Mouse (Mus musculus): ENCODE measurements around the gene Dgki.

Gene Dgki

DNA sequence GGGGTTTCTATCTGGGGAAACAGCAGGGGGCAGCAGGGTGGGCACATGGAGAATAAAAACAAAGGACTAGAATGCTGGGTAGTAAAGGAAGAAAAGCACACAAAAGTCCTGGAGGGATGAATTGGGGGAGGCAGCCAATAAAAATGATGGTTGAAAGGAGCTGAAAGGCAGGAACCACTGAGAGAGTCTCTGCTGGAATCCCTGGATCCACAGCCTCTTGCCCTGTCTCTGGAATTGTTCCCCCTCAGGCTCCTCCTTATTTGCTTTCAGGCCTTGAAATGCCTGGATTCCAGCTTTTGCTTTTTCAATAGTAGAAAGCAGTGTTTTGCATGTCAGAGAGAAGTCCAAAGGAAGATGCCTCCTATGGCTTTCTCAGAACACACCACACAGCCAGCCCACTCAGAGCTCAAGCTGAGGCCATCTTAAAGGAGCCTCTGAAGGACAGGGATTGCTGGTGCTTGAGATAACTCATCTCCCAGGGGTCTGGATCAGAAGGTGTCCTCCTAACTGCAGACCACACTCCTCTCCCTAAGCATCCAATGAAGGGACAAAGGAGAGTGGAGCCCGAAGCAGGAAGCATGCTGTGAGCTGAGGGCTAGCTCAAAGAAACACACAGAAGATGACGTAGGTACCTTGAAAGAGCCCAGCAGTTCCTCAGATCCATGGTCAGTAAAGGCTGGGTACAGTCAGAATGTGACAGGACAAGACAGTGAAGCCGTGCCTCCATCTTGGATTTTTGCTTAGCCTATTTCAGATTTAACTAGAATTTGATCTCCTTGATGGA lies 441.5 kb downstream of the Dgki start:
- DNase-seq (ENCODE audit: low read depth, low spot score) = peak; percentile 31

DNA sequence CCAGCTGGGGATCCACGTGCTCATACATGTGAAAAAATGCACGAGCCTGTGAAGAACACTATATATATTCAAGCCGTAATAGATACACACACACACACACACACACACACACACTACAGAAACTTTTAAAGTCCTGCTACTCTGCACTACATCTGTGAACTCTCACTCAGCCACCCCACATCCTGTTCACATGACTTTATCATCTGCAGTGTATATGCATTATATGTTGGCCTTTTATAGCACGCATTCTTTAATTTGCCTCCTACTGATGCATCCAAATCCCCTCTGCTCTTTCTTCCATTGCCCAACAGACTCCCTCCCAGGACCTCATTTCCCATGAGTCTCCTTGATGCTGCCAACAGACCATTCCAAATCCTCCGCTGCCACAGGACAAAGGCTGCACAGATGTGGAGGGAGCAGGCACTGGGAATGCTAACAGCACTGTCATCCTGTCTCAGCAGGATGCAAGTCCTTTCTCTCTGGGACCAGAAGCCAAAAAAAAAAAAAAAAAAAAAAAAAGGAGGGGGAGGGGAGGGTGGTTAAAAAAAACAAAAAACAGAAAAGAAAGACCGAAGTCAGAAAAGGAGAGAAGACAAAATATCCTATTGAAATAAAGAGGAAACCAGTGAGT lies 442.2 kb downstream of the Dgki start:
- peak; percentile 72 for DNase-seq (ENCODE audit: low read depth, low spot score)

DNA sequence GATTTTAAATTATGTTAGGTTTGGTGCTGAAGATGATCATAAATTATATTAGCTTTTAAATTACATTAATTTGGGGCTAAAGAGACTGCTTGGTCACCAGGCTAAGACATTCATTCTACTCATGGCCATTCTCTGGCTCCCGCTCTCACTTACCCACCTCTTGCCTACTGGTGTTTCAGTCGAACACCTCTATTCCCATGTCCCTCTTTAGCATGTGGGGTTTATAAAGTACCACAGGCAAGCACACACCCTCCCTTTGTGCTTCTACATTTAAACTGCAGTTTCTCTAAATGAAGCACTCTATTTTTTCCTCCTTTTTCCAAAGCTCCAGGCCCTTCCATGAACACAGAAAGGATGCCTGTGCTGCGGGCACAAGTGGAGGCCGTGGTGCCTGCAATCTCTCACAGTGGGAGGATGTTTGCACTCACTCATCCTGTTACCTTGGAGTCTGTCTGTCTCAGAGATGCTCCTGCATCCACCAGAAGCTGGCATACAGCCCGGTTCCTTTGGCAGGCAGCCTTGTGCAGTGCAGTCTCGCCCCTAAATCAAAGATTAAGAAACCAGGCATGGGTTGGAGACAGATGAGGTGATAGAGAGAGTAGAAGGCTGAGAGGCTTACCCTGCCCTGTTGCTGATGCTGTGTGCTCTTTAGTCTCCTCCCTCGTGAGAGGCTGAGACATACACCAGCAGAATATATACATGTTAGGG lies 449.4 kb downstream of the Dgki start:
- peak; percentile 94 for DNase-seq (ENCODE audit: low read depth, low spot score)

DNA sequence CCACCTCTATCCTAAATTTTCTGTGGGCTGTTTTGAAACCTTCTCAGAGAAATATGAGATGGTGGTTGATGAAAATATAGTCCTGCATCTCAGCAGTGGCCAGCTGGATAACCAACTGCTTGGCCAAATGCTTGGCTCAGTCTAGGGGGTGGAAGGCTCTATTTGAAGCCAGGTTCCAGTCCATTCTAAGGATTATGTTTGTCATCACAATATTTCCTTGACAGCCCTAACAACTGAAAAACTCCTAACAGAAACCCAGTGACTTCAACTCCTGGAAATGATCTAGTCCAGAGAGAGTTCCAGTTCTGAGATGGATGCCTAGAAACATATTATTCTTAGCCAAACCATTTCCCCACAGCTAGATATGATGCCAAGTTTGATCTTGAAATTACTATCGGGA lies 454.7 kb downstream of the Dgki start:
- DNase-seq (ENCODE audit: low read depth, low spot score) = peak; percentile 79

DNA sequence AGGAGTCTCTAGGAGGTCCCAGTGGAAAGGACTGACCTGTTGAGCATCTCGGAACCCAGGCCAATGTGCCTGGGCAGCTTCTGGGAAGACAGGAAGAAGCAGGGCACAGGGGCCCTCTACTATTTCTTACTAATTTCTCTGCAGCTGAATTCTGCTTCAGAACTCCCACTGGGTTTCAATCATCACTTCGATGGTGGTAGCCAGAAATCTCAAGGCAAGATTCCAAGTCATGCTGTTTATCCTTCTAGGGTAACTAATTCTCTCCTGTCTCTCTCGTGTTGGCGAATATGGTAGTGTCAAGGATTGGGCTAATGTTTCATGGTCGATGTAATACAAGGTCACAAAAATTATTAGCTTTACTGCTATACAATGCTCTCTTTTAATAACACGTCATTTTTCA lies 455.7 kb downstream of the Dgki start:
- DNase-seq (ENCODE audit: low read depth, low spot score) = peak; percentile 93

DNA sequence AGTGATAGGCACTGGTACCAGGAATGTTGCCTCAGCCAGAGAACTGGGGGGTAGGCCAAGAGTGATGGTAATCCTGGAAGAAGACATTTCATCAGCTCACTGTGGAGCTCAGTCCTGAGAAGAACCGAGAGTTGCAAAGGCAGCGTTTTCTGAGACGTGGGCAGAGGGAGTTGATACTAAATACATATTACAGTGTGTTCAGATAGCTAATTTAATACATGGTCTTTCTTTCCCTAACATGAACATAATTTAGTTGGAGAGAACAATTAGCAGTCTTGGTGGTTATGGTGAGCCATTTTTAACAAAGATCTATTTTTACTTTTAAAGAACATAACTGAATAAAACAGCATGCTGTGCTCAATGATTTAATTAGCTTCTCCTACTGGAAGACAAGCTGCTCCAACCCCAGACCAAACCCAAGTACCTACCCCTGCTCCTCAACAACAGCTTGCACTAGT lies 456.9 kb downstream of the Dgki start:
- DNase-seq (ENCODE audit: low read depth, low spot score) = peak; percentile 80

DNA sequence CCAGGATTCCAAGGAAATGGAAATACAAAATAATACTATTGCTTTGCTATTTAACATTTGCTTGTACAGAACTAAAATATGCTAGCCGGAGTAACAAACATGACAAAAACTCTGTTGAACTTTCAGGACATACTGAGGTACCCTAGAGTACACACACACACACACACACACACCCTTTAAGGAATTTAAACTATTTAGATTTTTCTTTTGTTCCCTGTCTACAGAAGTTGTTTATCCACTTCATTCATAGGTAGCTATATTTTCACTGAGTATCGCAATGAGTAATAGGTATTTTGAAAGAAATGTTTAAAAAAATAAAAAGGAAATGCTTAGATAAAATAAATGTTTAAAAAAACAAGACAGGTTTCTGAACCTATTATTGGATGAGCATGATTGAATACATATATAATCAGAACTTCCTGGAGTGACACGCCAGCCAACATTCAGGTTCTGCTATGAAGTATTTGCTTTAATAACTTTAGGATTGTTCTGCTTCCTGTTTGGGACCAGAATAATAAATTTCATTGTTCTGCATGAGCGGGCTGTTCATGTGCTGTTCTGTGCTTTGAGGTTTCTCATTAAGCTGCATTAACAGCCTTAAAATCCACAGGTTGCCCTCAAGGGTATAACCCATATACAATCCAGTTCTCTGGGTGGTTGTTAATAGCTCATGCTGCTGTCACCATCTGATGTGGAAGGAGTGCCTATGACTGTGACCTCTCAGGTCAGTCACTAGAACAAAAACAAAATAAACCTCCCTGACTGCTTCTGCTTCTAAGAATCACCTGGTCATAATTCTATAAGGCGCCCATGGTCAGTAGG lies 457.7 kb downstream of the Dgki start:
- no peak for DNase-seq (ENCODE audit: low read depth, low spot score)

DNA sequence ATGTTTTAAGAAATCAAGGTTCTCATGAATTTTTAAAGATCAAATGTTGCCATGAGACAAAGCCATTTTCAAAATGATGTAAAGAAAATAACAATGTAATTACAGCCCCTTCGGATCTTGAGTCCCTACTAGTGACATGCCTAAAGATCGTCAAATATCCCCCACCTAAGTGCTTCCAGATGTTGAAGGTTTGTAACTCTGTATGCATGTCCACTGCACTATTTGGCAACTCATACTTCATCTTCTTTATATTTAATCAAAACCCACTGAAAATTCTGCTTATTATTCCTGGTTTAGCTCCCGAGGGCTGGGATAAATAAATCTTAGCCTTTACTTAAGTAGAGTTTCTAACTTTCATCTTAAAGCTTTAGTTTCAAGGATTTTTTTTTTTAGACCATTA lies 458.3 kb downstream of the Dgki start:
- DNase-seq (ENCODE audit: low read depth, low spot score) = no peak

DNA sequence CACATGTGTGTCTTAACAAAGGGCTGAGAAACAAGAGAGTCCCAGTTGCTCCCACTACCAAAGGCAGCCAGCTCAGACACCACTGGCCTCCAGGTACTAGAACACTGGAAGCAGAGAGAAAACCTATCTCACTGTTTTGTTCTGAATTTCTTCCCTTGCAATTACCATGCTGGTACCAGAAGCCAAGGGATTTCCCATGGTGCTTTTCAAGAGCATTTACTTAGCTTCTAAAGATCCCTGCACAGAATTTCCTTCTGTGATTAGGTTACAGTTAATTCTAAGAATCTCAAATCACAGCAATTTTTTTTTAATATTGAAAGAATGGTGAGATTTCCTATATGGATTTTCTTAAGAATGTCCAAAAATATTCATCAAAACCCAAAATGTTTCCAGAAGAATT lies 458.8 kb downstream of the Dgki start:
- no peak for DNase-seq (ENCODE audit: low read depth, low spot score)

DNA sequence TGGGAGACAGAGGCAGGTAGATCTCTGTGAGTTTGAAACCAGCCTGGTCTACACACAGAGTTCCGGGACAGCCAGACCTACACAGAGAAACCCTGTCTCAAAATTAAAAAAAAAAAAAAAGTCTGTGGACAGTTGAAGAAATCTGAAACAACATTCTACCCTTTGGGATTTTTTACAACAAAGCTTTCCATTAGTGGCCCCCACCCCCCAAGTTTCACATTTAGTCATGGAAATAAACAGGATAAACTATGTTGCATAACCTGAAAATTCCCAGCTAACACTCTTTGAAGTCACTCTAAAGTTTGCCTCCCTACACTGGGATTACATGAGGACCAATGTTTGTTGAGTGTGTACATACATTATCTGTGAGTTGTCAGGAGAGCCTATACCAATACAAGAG lies 461.2 kb downstream of the Dgki start:
- DNase-seq (ENCODE audit: low read depth, low spot score) = no peak

DNA sequence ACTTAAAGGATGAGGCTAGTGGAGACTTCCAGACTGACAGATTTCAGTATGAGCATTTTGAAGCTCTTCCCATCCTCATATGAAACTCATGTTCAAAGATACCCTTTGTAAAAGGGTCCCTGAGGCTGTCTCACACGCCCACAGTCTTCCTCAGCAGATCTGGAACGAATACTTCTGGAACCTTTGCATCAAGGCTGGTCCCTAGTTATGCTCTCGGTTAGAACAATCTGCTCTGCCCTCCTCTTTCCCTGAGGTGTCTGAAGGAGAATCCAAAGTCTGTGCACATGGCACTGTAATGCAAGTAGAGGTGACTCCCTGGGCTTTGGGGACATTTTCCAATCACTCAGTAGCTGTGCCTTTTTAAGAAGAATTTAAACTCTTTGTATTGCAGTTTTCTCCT lies 464.6 kb downstream of the Dgki start:
- DNase-seq (ENCODE audit: low read depth, low spot score) = no peak

DNA sequence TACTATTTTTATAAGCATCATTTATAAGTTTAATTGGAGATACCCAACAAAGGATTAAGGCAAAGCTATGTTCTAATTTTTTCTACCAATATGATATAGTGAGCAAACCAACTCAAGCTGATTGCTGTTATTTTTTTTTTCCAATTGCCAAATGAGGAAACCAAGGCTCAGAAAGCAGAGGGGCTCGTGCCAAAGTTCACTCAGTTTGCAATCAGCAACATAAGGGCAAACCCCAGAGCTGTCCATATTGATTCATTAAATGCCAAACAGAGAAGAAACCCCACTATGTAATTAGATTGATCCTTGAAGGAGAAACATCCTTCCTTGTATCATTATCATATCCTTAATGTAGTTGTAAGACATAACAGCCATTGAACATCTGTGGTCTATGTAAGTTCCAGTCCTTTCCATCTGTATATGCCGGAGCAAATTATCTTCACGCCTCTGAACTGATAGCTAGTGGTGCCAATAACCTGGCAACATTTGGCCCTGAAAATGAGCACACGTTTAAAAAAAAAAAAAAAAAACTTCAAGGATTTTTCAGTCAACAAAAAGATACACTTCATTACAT lies 465.2 kb downstream of the Dgki start:
- DNase-seq (ENCODE audit: low read depth, low spot score) = no peak

DNA sequence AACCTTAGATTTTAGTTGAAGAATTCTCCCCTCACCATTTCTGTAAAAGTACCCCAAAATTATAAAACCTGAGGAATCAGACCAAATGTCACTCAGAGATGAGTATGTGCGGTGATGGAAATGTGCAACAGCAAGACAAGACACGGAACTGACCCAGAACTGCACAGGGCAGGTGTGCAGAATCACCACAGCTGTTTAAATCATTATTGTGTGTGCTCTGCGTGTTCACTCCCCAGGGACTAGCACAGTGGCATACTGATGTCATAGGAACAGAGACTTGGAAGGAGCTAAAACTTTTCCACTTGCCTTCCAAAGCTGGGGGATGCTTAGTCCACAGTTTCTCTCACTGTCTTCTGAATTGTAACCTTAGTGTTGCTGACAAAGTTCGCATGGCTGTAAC lies 467.3 kb downstream of the Dgki start:
- no peak for DNase-seq (ENCODE audit: low read depth, low spot score)

DNA sequence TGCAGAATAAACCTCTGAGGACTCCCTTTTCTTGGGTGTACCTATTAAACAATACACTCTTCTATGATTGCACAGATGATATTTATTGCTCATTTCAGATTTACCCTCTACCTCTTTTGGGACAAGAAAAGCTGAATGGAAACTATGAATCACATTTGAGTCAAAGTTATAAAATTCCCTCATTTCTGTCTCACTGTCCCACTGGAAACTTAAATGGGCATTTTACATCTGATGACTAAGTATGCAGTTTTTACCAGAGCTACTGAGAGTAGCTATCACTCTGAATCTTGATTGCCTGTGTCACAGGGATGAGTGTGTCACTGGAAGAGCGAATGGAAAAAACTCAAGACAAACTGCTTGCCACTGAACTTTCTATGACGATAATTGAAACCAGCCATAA lies 467.8 kb downstream of the Dgki start:
- no peak for DNase-seq (ENCODE audit: low read depth, low spot score)

DNA sequence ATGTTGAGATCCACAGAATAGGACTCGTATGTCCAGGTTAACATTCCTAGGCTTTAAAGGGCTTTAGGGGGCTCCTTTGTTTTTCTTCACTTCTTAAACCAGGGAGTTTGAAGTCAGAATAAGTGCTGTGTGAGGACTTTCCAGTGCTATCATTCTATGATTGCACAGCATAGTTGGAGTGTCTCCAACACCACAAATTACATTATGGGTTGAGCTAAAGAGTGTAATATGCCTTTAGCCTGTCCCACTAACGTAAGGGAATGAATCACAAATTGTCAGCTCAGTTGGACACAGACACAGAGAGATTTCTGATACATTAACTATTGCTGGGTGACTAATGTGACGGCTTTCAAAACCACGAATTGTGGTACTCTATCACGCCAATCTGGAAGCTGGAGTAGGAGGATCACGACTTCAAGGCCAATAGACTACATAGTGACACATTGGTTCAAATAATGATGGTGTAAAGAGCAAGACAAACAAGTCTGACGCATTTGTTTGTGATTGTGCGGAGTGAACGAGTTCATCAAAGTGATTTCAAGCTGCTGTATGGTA lies 469.5 kb downstream of the Dgki start:
- no peak for DNase-seq (ENCODE audit: low read depth, low spot score)

DNA sequence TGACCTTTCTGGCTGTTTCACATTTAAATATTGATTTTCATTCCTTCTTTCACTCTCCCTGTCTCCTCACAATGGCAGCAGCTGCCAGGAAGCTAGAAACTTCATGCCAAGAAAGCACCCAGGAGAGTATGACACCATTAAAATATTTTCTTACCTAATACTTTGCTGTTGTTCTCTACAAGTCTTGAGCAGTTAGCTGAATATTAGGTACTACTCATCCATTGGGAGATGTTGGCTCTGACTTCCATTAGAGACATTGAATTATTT lies 480.3 kb downstream of the Dgki start:
- DNase-seq (ENCODE audit: low read depth, low spot score) = no peak

DNA sequence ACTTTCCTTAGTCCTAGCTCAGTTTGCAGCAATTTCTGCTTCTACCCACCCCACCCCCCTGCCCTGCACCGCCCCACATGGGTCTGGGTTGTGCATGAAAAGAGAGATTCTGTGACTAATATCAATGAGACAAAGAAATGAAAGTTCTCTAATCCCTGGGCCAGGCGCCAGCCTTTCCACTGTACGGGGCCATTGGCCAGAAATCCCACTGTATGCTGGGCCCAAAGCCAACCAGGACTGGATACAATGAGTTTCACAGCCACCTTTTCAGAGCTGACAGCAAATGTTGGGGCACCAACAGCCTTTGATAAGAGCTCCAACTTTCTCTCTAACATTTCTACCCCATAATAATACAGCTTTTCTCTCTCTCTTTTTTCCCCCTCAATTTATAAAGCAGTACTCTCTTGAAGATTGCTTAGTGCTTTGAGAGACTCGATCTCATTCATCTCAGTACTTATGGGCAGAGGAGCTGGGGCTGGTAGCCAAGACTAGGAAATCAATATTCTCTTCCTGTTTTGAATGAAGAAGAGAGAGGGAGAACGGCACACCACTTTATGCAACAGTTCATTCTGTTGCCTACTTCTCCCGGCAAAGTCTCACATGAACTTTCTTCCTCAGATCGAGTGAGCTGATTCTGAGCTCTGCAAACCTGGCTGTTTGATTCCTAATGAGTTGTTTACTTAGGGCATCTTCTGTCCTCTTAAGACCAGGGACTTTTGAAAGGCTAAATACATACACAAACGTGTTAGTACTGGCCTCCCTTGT lies 480.8 kb downstream of the Dgki start:
- DNase-seq (ENCODE audit: low read depth, low spot score) = peak; percentile 81

DNA sequence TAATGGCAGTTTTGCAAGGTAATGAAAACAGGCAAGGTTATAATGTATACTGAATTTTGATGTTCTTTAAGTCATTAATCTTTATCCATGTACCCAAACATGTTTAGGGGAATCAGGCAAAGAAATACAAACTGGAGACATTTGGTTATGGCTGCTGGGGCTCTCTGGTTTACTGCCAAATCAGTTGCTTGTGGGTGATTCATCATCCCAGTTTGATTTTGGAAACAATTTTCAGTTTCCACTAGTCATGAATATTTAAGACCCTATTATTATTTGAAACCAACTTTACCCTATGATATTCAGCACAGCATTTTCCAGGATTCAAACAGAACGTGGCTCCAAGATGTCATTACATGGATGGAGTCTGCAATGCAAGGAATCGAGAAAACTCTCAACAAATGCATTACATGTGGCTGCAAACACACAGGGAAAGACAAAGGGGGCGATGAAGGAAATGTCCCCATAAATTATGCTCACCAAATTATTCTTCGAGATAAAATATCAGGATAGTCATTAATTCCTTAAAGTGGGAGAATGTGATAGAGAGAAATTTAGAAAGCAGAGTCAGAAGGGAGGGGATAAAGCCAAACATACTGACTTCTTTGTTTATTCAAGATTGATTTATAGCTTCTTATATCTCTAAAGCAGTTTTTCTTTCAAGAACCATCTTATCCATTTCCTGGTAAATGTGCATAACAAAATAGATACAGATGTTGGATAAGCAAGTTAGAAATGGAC lies 481.5 kb downstream of the Dgki start:
- peak; percentile 64 for DNase-seq (ENCODE audit: low read depth, low spot score)

DNA sequence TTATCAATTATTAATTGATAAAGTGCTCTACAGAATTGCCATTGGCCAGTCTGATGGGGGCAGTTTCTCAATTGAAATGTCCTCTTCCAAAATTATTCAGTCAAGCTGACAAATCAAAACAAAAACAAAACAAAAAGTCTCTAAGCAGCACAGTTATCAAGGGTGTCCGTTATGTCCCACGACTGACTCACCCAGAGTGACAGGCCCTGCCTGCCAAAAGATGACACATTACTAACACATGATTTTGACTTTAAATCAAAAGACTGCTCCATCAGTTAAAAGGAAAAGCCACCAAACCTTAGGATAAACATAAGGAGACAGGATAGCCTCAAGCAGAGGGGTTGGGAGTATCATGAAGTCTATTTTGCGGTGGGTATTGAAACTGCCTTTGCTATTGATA lies 483.3 kb downstream of the Dgki start:
- no peak for DNase-seq (ENCODE audit: low read depth, low spot score)

DNA sequence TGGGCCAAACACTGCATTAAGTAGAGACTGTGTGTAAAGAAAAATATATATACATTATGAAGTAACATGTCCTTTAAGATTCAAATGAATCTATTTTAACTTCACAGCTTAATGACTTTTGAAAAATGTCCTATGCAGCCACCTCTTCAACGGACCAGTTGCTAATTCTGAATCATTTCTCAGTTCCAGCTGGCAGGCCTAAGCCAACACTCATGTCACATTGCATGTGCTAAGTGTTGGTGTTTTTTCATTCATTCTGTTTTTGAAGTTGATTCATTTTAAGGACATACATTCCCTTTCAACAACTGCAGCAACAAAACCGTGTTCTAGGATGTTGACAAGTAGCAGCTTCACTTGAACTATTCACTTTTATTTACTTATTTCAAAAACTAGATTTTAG lies 484.0 kb downstream of the Dgki start:
- DNase-seq (ENCODE audit: low read depth, low spot score) = peak; percentile 62
